Mouse (Mus musculus): ENCODE data around the gene Gm49383.
A peak's percentile ranks its signal among the peaks of the same experiment; 100 is the strongest.
"Not testable (repeated sequence)": the region's sequence is repeated elsewhere in the genome, so short reads cannot be mapped to it uniquely, and the experiment has no call there.

Gene Gm49383

DNA sequence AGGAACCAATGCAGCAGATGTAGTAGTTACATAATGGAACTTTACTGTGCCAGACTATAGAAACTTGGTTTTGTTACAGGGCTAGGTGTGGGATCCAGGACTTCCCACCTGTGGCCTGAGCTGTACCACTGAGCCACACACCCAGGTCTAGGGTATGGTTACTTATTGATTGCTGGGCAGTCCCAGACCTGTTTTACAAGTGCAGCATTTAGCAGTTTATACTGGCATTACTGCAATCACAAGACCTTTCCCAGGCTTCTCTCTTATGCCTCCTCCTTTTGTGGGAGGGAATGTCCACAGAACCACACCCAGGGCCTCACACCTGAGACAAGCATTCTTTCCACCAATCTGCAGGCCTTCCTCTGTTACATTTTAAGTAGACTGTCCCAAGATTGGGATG is 2.1 kb upstream of the Gm49383 start:
- DNase-seq (ENCODE audit: low spot score) = no peak

DNA sequence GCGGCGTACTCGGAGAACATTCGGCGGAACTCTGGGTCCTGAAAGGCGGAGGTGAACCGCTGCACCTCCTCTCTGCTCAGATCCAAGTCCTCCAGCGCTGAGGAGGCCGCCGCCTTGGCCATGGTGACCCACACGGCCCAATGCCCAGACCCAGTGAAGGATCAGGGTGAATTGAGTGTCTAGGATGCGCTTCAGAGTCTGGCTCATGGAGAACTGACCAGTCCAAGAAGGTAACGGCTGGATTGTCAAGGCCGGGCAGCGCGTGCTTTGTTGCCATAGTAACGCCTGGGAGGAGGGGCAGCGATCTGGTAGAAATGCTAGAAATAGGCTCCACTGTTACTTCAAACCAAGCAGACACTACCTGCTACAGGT is 1.2 kb upstream of the Gm49383 start, which contains the start of gene Dnaaf2:
Gene Dnaaf2, minus strand, starts transcription at position 266 of the 372 bp plus-strand sequence.
- peak; percentile 76 for DNase-seq (ENCODE audit: low spot score)

- peak; percentile 65 for DNase-seq (ENCODE audit: low spot score)
Observed at GRCm38 (mm10) chr12:69197378-69198163, 667 bp upstream of the Gm49383 start.

DNA sequence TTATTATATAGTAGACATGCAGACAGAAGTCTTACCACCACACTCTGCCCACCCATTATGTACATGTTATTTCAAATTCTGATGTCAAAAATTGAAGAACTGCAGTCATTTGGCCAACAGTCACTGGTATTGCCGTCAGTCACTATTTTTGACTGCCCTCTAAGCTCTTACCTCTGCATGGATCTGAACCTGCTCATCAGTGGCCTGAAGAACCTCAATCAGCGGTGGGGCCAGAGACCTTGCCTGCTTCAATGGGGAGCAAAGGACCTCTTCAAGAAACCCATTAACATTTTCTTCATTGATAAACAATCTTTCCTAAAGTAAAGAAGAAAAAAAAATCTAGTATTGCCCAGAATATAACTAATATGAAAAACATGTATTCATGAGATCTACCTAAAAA is 4.3 kb downstream of the Gm49383 start:
- no peak for DNase-seq (ENCODE audit: low spot score)

DNA sequence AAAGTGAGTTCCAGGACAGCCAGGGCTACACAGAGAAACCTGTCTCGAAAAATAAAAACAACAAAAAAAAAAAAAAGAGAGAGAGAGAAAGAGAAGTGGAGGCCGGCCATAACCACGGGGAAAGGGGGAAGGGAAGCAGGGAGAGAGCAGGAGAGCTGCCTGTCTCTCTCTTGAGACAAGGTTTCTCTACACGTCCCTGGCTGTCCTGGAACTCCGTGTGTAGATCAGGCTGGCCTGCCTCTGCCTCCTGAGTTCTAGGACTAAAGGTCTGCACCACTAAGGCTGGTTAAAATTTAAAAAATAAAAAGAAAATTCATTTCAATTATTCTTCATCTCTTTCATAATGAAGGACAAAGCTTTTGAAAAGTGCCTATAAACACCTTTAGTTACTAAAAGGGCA is 5.5 kb downstream of the Gm49383 start:
- DNase-seq (ENCODE audit: low spot score) = no peak

GRCm38 (mm10) chr12:69190522-69190921 is 6.4 kb downstream of the Gm49383 start:
- DNase-seq (ENCODE audit: low spot score) = no peak

- no peak for DNase-seq (ENCODE audit: low spot score)
Observed at GRCm38 (mm10) chr12:69190074-69190473, 6.8 kb downstream of the Gm49383 start.

- no peak for DNase-seq (ENCODE audit: low spot score)
Observed at GRCm38 (mm10) chr12:69186811-69187471, 10.0 kb downstream of the Gm49383 start.

DNA sequence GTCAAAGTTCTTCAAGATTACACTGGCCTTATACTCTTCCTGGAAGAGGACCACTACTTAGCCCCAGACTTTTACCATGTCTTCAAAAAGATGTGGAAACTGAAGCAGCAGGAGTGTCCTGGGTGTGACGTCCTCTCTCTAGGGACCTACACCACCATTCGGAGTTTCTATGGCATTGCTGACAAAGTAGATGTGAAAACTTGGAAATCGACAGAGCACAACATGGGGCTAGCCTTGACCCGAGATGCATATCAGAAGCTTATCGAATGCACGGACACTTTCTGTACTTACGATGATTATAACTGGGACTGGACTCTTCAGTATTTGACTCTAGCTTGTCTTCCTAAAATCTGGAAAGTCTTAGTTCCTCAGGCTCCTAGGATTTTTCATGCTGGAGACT is 11.5 kb downstream of the Gm49383 start:
- DNase-seq (ENCODE audit: low spot score) = no peak

DNA sequence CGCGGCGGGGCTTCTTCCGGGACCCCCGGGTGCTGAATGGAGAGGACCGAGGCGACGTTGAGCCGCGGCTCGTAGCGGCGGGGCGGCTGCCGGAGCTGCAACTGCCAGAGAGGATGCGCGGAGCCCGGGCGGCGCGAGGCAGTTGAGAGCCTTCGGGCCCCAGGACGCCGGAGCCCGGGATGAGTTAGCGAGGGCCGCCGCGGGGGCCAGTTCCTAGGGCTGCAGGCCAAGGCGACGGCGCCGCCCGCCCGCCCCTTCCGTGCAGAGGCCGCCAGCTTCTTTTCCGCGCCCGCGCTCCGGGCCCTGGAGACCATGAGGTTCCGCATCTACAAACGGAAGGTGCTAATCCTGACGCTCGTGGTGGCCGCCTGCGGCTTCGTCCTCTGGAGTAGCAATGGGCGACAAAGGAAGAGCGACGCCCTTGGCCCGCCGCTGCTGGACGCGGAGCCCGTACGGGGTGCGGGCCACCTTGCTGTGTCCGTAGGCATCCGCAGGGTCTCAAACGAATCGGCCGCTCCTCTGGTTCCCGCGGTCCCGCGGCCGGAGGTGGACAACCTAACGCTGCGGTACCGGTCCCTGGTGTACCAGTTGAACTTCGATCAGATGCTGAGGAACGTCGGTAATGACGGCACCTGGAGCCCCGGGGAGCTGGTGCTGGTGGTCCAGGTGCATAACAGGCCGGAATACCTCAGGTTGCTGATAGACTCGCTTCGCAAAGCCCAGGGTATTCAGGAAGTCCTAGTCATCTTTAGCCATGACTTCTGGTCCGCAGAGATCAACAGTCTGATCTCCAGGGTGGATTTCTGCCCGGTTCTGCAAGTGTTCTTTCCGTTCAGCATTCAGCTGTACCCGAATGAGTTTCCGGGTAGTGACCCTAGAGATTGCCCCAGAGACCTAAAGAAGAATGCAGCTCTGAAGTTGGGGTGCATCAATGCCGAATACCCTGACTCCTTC is 12.3 kb downstream of the Gm49383 start:
- peak; percentile 62 for DNase-seq (ENCODE audit: low spot score)

GRCm38 (mm10) chr12:69183583-69184308 is 13.2 kb downstream of the Gm49383 start, which contains the start of the genes Rpl36al and Mgat2:
Gene Rpl36al (minus strand): TSS chr12:69184083.
Gene Mgat2 (plus strand): TSS chr12:69184157.
- peak; percentile 99 for DNase-seq (ENCODE audit: low spot score)

GRCm38 (mm10) chr12:69181800-69182199 is 15.1 kb downstream of the Gm49383 start:
- DNase-seq (ENCODE audit: low spot score) = no peak

GRCm38 (mm10) chr12:69179371-69179770 is 17.5 kb downstream of the Gm49383 start:
- no peak for DNase-seq (ENCODE audit: low spot score)

DNA sequence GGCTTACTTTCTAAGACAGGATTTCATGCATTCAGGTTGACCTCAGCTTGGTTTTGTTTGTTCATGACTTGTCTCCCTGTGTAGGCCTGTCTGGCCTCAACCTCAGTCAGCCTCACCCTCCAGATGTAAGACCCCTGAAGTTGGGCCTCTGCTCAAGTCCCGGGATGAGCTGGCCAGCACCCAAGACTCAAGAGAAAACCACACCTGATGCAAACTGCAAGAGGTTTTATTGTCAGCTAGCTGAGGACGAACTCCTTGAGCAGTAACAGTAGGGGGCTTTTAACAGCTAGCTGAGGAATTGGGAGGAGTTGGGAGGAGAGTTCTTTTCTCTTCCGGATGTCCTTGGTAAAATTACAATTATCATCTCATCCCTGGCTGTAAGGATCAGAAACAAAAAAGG is 19.4 kb downstream of the Gm49383 start:
- no peak for DNase-seq (ENCODE audit: low spot score)

DNA sequence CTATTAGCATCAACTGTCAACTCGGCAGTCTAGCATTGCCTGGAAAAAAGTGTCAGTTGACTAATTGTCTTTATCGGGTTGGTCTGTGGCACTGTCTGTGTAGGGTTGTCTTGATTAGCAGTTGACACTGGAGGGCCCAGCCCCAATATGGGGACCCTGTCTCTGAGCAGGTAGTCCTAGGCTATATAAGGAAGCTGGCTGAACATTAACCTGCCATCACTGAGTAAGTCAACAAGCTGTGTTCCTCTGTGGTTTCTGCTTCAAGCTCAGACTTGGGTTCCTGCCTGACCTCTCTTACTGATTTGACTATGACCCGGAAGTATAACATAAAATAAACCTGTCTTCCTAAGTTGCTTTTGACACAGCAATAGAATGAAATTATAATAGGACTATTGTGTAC is 20.9 kb downstream of the Gm49383 start:
- DNase-seq (ENCODE audit: low spot score) = no peak

- DNase-seq (ENCODE audit: low spot score) = no peak
Observed at GRCm38 (mm10) chr12:69171307-69171706, 25.6 kb downstream of the Gm49383 start.

DNA sequence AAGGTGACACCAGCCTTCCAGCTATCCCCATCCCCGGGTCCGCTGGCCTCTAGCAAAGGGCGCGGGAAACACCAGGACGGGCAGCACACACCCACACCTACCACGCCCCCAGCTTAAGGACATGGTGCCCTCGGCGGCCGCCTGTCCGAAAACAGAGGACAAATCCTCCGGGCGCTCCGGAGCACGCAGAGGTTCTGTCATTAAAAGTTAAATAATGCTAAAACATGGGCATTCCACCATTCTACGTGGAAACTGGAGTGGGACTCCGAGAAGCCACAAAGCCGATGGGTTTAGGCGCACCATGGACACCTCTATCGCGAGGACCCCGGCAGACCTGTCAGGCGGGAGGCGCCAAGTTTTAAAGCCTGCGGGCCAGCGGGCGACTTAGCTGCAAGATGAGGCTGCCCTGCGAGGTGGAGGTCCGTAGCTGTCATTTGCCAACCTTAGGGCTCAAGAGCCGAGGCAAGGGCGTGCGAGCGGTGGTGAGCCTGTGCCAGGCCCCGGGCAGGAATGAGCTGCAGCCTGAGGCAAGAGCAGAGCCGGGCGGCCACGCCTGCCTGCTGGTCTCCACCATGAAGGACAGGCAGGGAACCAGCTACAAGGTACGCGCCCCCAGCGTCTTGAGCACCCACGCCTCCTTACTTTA is 28.3 kb downstream of the Gm49383 start, which contains the start of gene Lrr1:
Gene Lrr1, plus strand, starts transcription at position 354 of the 646 bp plus-strand sequence.
- DNase-seq (ENCODE audit: low spot score) = peak; percentile 84

GRCm38 (mm10) chr12:69167656-69168460 is 29.0 kb downstream of the Gm49383 start:
- no peak for DNase-seq (ENCODE audit: low spot score)

- DNase-seq (ENCODE audit: low spot score) = not testable (repeated sequence)
Observed at GRCm38 (mm10) chr12:69166861-69167581, 29.9 kb downstream of the Gm49383 start.

Data from ovary, postnatal 36 days (tissue).